Mouse (Mus musculus) erythroblast, embryonic 14.5 days (primary cell): ENCODE measurements around the gene Rhox13.

Experiments used
- GATA1 ChIP-seq: IDR thresholded peaks from 2 replicates; pipeline ENCODE4 v1.6.1; 2012; ENCODE audit warnings: low read length, inconsistent platforms, mixed read lengths
- TAL1 ChIP-seq: IDR thresholded peaks from 3 replicates; pipeline ENCODE4 v1.6.1; 2012; ENCODE audit warnings: low read length, inconsistent platforms, mixed read lengths

DNA sequence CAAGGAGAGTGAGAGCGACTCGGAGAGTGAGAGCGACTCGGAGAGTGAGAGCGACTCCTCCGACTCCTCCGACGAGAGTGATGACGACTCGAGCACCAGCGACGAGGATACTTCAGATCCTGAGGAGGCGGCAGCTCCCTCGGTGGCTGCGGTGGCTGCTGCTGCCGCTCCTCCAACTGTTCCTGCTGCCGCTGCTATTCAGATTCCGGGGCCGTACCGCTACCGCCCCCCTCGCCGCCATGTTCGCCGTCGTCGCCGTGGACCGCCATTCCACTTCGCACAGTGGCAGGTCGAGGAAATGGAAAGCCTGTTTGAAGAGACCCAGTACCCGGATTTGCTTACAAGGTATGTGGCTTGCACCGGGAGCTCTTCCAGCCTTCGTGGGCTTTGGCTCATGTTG is 459 bp downstream of the Rhox13 start:
- TF ChIP-seq GATA1 (no peak), TAL1 (no peak)
